Mouse (Mus musculus) cerebellum, adult 11-12 months (tissue): ENCODE data around the gene Acvr2a.
"Not testable (repeated sequence)": the region's sequence is repeated elsewhere in the genome, so short reads cannot be mapped to it uniquely, and the experiment has no call there.

Experiments
- DNase-seq: peaks from one replicate; pipeline ENCODE4 v3.0.0; 2022

Gene Acvr2a

DNA sequence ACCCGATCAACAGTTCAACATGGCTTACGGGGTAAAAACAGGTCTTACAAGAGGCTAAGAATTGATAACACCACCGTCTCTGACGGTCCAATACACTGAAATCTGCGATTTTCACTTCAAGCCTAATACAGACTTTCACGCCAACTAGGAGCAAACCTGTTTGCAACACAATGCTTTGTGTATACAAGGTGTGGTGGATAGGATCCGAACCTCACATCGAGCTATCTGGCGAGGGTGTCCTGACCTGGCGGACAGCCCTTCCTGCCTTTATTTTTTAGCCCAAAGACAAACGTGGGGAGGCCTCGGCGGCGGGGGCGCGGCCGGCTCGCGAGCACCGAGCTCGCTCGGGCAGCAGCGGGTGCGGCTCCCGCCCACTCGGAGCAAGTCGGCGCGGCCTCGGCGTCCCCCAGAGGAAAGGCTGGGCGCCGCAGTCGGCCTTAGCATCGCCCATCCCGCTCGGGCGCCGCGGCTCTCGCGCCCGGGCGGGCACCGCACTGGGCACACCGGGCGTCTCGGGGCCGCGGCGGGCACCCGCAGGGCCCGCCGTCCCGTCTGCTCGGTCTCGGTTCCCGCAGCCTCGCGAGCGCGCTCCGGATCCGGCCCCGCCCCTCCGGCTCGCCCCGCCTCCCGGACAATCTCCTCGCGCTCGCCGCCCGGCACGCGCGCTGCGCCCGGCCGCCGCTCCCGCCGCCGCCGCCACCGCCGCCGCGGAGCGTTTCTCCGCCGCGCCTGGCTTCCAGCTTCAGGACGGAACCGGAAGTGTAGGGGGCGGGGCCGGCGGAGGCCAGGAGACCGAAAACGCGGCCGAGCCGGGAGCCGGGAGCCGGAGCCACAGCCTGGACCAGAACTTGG lies at the start of gene Acvr2a:
Gene Acvr2a, plus strand, starts transcription at position 739 of the 852 bp plus-strand sequence.
- DNase-seq = peak; percentile 93

DNA sequence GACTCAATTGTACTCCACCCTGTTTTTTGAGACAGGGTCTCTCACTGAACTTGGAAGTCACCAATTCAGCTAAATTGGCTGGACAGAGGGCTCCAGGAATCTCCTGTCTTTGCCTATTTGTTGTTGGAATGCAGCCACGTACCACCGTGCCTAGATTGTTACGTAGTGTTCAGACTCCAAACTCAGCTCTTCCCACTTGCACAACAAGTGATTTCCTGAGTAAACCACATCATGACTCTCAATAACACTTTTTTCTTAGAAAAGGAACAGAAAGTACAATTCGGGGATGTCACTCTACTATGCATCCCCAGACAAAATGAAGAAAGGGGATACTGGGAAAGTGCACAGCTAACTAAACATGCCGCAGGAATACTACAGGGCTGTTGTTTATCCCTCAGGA lies 47.4 kb upstream of the Acvr2a start:
- DNase-seq = no peak

DNA sequence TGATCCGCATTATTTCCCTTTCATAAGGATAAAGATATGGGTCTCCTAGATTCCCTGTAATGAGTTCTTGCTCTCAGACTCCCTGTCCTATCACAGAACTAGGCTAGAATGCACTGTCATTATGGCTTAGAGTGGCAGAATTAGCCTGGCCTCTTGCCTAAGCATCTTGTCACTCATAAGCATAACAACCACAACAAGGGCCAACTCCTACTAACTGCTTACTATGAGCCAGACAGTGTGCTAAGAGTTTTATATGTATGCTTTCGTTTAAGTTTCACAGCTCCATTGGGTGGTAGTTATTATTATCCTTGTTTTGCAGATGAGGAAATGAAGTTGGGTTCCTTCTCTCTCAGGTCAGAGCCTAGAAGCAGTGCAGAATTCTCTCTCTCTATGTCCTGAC lies 46.1 kb upstream of the Acvr2a start:
- DNase-seq = no peak

DNA sequence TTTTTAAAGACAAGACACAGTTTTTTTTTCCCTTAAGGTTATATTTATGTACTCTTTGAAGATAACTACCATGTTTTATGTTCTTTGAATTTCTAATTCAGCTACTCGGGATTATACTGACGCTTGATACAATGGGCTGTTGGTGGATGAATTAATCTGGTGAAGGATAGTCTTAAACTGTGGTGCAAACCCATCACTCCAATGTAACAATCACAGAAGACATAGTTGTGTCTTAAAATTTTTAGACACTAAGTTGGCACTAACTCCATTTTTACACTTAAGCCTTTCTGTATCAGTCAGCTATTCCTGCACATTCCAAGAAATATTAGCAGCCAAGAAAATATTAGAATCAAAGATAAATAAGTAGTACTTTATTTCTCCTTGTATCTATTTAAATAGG lies 45.7 kb upstream of the Acvr2a start:
- no peak for DNase-seq

DNA sequence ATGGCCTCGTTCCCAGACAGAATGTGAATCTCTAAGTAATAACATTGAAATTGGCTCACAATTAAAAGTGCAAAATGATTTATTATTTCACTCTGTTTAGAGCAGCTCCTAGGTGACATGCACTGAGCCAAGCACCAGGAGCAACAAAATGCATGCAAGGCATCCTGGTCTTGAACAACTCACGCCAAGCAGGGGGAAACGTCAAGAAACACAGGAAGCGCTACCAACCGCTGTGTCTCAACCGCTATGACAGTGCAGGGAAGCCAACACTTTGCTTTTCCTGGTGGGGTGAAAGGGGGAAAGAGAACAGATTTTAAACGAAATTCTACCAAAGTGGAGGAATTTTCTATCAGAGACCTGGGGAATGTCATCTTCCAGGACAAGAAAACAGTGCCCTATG lies 43.8 kb upstream of the Acvr2a start:
- no peak for DNase-seq

DNA sequence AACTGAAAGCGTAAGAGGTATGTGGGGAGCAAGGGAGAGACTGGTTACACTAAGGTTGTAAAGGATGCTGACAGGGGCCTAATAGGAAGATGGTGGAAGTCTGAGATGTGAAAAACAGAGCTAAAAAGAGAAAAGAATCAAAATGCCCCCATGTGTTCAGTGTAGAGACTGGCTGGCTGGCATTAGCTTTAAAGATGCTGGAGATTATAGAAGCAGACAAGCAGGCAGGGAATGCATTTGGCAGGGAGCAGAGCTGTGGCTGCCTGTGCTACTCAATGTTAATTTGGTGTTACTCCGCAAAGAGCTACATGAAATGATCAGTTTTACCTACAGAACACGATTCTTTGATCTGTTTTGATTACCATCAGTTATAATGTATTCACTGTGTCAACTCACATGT lies 43.3 kb upstream of the Acvr2a start:
- DNase-seq = no peak

DNA sequence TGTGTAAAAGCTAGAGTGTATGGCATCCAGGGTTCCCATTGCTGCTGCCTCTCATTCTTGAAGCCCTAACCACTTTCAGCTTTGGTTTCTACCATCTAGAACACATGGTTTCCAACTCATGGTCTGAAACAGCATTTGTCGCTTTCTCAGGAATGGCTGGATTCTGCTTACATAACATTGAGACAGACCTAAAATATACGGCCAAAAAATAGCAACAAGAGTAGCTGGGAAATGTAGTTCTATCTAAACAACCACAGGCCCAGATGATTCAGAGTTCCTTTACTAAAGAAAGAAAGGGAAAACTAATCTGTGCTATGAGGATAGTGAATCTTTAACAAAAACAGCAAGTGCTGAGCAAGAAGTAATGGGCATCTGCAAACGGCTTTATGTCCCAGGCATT lies 38.6 kb upstream of the Acvr2a start:
- no peak for DNase-seq

DNA sequence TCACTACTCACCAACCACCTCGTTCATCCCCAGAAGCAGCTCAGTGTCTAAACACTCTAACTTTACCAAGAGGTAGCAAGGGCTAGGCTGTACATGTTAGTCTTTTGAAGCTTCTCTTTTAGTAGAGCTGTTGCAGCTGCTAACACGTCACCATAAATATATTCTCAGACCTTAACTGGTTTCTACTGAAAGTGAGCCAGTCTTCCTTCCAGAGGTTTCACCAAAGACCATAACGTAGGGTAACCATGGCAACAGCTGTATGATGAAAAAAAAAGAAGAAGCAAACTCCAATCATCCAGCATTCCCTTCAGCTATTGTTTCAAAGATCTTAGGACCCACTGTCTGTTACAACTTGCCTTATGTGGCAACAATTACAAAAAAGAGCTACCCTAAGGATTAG lies 25.0 kb upstream of the Acvr2a start:
- DNase-seq = no peak

DNA sequence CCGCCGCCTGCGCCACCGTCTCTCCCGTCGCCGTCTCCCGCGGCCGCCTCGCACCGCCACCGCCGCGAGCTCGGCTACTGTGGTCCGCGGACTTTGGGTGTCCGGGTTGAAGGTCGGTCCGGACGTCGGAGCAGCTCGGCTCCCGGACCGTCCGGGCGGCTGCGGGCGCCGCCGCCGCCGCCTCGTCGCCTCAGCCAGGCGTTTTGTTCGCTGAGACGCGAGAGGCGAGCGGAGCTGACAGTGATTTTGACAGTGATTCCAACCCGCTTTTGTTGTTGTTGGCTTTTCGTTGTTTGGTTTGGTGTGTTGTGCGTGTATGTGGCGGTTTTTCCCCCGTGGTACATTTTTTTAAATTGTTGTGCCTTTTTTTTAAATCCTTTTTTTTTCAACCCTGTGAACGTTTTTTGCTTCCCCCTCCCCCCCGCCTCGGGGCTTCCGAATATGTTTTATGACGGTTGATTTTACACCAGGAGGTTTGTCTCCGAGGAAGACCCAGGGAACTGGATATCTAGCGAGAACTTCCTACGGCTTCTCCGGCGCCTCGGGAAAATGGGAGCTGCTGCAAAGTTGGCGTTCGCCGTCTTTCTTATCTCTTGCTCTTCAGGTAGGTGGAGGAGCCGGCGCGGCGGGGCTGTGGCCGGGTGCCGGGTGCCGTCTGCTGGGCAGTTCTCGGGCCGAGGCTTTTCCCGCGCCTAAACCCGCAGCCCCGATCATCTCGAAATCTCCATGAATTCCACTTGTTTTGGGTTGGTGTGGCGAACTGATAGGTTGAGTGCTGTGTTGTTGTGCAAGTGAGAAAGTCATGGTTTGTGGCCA lies 522 bp downstream of the Acvr2a start:
- DNase-seq = peak; percentile 50

DNA sequence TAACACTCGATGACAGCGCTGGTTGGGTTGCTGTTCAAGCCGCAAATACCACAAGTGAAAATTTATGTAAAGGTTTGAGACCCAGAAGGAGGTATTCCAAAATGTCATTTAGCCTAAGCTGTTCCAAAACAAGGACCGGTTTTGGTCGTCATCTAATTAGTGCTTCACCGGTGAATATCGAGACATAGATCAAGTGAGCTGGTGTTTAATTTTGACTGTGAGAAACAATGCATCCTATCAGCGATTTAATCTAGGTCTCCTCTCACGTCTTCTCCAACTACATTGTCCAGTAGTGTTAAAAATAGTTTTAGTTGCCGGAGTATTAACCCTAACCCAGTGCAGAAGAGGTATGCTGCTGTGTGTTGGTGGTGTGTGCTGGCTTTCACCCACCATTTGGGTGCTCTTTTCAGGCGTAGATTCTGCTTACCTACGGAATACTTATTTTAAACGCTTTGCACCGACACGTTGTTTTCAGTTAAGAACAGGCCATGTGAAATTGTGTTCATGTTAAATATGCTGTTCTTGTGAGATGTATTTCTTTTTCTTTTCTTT lies 1.2 kb downstream of the Acvr2a start:
- DNase-seq = no peak

DNA sequence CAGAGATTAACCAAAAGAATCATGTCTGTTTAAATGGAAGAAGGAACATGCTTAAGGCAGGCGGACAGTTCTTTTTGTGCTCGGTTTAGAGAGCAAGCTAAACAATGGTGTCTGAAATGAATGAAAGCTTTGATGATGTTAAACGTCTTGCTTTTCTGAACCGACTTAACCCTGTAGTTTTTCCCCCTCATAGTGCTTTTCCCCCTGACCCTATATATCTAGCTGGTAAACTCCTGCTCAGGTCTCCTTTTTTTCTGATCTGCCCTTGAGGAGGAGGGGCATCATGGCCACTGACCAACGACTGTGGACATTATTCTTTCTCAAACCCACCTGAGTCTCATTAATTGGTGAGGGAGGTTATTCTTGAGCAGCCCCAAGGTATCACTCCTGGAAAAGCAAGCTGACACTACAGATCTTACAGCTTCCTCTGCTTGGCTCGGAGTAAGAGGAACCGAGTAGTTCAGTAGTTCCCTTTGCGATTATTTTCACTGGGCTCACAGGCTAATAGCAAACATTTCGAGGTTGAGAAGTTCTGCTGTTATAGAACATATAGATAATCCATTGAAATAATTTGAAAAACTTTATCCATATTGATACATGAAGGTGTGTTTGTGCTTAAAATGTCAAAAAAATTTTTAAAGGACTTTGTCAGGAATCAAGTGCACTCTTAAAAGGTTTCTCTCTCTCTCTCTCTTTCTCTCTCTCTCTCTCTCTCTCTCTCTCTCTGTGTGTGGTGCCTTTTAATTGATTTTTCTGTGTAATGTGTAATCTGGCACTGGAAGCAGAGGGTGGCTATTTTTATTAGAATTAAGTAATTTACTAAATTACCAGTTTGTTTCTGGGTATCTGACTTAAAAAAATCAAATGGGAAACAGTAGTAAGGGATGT lies 2.5 kb downstream of the Acvr2a start:
- no peak for DNase-seq

DNA sequence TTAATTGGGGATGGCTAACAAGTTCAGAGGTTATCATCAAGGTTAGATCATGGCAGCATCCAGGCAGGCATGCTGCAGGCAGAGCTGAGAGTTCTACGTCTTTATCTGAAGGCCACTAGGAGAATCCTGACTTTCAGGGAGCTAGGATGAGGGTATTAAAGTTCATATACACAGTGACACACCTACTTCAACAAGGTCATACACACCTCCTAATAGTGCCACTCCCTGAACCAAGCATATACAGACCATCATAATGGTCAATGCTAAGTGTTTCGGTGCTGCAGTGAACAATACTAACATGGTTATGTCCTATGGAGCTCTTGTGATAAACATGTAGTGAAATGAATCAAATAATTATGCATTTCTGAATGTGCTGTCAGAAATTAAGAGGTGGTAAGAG lies 12.0 kb downstream of the Acvr2a start:
- no peak for DNase-seq

DNA sequence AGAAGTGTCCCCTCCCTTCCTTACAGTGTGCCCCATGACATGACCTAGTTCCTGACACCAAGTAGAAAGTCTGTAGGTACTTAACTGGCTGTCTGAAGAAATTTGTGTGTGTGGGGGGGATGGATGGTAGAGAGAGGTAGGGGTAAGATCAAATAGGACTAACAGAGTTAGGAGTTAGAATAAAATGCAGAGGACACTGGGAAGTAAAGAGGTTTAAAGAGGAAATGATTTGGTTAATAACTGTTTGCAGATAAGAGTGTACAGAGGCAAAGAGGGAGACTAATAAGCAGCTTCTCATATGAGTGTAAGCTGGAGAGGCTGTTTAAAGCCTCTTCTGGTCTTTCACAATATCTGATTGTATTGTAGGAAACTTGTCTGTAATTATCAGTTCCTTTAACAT lies 12.5 kb downstream of the Acvr2a start:
- no peak for DNase-seq

DNA sequence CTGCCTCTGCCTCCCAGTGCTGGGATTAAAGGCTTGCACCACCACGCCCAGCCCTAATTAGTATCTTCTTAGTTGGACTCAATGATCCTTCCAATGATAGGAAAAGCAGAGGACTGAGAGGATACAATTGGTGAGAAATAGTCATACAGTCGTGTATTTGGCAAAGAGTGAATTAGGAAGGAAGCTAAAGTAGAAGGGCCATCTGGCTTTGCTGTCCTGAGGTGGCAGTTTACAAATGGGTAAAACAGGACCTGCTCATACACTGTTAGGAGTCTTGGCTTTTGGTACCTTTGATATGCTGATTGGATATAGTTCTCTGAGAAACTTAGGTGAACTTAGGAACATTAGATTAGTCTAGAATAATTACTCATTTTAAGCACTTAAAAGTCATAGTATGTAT lies 16.6 kb downstream of the Acvr2a start:
- no peak for DNase-seq

DNA sequence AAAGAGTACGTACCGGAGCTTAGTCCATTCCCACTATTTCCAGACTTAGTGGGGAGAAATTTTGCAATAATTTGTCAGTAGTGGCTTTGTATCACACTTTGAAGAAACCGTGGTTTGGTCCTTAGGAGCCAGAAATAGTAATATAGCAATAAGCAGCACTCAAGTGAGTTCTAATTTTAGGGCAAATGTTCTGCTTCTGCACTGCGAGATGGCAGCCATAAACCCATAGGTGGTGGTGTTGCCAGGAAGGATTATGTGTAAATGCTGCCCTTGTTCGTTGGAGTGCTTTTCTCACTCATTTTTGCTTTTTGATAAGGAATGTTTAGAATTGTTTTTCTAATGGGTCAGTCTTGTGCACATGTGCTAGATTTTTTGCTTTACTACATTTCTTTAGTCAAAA lies 18.4 kb downstream of the Acvr2a start:
- no peak for DNase-seq

DNA sequence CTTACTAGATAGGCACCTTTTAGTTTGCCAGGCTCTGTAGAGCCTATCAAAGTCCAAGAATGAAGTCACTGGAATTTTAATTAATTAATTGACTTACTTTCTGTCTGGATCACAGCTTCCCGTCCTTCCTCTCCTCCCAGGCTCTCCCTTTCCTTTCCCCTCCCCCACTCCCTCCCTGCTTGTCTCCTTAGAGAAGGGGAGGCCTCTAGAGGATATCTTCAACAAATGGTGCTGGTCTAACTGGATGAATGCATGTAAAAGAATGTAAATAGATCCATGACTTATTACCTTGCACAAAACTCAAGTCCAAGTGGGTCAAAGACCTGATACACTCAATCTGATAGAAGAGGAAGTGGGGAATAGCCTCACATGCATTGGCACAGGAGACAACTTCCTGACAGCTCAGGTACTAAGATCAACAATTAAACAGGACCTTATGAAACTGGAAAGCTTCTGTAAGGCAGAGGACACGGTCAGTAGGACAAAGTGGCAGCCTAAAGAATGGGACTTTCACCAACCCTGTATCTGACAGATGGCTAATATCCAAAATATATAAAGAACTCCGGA lies 20.1 kb downstream of the Acvr2a start:
- no peak for DNase-seq

DNA sequence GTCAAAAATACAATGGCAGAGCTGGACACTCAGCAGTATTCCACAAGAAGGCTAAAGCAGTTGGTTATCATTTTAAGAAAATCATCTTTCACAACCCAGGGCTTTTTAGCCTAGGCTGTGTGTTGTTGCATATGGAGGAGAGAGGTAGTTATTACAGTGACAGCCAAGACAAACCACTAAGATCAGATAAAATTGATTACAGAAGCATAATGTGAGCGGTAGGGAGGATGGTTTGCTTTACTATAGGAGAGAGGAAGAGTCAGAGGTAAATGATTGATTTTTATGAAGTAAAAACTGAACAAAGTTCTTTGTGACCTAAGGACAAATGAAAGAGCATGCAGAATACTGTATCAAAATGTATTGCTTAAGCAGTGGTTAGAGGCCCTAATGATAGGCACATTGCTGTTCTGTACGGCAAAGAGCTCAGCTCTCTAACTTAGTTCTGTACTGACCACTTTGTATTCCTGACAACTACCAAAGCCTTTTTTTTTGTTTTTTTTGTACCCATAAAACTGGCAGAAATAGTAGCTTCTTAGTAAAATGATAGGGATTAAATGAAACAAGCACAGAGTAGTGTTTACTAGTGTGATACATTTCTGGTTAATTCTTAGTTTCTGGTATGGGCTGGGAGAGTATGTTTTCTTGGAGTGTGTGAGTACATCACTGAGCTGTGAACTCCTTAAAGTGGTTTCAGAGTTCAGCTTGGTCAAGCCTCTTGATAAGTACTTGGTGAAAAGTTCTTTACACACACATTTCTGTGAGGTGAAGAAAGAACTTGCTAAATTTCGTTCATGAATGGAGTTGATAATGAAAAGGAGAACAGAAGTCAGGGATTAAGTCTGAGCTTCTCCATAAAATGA lies 27.9 kb downstream of the Acvr2a start:
- DNase-seq = no peak

DNA sequence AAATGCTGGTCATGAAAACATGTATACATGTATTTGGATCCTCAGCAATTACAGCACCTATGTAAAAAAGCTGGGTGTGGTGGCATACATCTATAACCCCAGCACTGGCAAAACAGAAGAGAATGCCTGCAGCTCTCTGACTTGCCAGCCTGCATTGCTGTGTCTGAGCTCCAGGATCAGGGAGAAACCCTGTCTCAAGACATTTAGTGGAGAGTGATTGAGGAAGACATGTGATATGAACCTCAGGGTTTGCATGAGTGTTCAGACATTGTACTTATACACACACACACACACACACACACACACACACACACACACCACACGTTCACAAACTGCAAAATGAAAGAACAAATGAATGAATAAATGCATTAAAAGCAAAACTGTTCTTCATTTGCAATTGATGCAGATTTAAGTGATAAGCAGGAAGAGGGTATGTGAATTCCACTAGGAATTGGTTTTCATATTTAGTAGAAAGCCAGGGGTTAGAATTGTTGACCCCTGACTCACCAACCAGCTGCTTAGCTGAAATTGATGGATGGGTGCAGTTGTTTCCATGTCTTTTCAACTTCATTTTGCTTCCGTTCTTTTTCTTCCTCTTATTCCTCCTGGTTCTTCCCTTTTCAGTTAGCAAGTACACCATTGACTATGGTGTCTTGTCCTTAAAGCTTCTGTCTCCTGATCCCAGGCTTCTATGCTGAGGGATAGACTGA lies 32.9 kb downstream of the Acvr2a start:
- no peak for DNase-seq

DNA sequence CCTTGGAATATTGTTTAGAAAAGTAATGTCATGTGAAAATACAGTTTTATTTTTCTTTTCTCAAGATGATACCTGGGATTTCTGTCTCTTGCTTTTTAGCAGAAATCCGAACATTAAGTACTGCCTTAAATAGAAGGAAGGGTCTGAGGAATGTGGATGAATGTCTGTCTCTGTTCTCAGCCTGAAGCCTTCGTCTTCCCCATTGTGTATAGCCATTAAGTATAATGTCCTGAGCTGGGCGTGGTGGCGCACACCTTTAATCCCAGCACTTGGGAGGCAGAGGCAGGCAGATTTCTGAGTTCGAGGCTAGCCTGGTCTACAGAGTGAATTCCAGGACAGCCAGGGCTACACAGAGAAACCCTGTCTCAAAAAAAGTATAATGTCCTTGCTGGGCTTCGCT lies 51.7 kb downstream of the Acvr2a start:
- not testable (repeated sequence) for DNase-seq

DNA sequence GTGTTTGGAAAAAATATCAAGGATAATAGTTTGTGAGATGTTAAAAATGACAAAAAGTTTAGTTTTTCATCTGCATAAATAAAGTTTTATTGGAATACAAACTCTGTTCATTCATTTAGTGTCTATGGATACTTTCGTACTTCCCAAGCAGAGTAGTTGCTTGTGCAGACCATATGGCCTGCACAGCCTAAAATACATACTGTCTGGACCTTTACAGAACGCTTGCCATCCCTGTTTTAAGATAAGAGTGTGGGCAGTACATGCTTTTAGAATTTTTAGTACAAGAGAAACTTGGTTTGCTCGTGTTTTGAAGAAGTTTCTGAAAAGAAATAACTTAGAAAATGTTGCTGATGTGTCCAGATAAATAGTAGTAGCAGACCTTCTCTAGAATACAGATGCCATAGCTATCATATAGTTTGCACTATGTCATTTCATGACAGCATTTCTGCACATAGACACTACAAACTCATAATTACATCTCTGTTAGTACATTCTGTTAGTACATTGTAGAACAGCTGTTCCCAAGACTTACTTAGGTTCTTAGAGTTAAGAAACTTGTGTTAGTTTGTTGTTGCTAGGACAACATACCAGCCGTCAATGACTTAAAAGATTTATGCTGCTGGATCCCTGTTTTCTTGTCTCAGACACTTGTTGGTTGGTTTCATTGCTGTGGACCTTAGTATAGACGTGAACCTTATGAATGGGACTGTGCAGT lies 54.4 kb downstream of the Acvr2a start:
- DNase-seq = no peak
